Mouse (Mus musculus): ENCODE results near the gene Kif14.
"Not testable (repeated sequence)": the region's sequence is repeated elsewhere in the genome, so short reads cannot be mapped to it uniquely, and the experiment has no call there.

Kif14 gene

DNA sequence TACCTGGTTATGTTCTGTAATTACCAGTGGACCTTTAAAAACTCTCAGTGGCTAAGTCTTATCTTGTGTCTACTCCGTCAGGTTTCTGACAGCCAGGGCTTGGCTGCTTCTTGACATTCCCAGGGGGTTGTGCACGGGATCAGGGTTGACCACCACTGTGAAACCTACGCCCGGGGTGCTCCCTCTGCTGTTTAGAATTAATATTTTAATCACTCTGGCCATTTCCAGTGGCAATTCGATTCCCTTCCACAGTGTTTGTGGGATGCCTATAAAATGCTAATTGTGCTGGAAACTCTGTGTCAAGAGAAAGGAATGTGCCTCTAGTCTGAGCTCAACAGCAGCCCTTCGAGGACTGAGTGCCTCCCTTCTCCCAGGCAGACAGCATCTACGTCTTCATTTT is 89.7 kb downstream of the Kif14 start:
- DNase-seq (ENCODE audit: low spot score in 2 of 2): no peak

DNA sequence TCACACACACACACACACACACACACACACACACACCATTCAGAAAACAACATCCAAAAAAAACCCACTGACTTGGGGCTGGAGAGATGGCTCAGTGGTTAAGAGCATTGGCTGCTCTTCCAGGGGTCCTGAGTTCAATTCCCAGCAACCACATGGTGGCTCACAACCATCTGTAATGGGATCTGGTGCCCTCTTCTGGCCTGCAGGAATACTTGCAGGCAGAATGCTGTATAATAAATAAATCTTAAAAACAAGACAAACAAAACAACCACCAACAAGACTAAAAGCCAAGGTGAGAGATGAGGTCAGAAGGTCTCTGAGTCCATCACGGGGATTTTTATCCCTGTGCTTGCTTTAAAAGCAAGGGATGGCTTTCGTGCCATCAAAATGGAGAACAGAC is 90.5 kb downstream of the Kif14 start:
- DNase-seq (ENCODE audit: low spot score in 2 of 2): not testable (repeated sequence)

DNA sequence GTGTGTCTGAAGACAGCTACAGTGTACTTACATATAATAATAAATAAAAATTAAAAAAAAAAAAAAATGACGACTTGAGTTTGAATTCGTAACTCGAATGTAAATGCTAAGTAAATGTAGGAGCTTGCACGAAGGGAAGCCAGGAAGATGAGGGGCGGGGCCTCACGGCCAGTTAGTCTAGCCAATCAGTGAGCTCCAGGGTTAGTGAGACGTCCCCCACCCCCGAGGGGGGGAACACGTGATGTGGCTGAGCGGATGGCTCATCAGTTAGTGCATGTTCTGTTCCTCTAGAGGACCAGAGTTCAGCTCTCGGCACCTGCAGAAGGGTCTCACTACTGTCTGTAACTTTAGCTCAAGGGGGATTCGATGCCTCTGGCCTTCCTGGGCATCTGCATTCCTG is 91.3 kb downstream of the Kif14 start:
- DNase-seq (ENCODE audit: low spot score in 2 of 2): no peak

GRCm38 (mm10) chr1:136558762-136559161 is 92.6 kb downstream of the Kif14 start:
- DNase-seq (ENCODE audit: low spot score in 2 of 2): no peak

DNA sequence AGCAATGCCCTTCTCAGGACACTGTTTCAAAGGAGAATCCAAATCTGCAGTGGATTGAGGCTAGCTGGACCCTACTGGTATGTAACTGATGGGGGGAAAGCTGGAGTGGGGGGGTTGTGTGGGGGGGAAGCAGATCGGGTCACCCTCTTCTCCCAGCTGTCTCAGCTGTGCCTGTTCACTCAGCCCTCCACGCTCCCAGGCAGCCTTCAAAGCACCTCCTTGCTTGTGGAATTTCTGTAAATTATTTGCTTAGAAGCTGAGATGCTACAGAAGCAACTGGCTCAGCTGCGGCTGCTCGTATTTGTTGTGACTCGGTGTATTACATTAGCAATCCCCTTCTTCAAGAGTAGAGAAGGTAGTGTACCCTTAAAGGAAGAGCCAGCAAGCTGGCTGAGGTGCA is 93.1 kb downstream of the Kif14 start:
- DNase-seq (ENCODE audit: low spot score in 2 of 2): no peak

- no peak for DNase-seq (ENCODE audit: low spot score in 2 of 2)
Observed at GRCm38 (mm10) chr1:136559774-136560173, 93.6 kb downstream of the Kif14 start.

GRCm38 (mm10) chr1:136561823-136562222 is 95.7 kb downstream of the Kif14 start:
- no peak for DNase-seq (ENCODE audit: low spot score in 2 of 2)

GRCm38 (mm10) chr1:136563149-136563548 is 97.0 kb downstream of the Kif14 start:
- DNase-seq (ENCODE audit: low spot score in 2 of 2): no peak

- DNase-seq (ENCODE audit: low spot score in 2 of 2): no peak
Observed at GRCm38 (mm10) chr1:136564963-136565362, 98.8 kb downstream of the Kif14 start.

GRCm38 (mm10) chr1:136566386-136566785 is 100.2 kb downstream of the Kif14 start:
- DNase-seq (ENCODE audit: low spot score in 2 of 2): no peak

- DNase-seq (ENCODE audit: low spot score in 2 of 2): no peak
Observed at GRCm38 (mm10) chr1:136567641-136568040, 101.5 kb downstream of the Kif14 start.

- no peak for DNase-seq (ENCODE audit: low spot score in 2 of 2)
Observed at GRCm38 (mm10) chr1:136568738-136569194, 102.6 kb downstream of the Kif14 start.

GRCm38 (mm10) chr1:136569206-136569605 is 103.1 kb downstream of the Kif14 start:
- no peak for DNase-seq (ENCODE audit: low spot score in 2 of 2)

DNA sequence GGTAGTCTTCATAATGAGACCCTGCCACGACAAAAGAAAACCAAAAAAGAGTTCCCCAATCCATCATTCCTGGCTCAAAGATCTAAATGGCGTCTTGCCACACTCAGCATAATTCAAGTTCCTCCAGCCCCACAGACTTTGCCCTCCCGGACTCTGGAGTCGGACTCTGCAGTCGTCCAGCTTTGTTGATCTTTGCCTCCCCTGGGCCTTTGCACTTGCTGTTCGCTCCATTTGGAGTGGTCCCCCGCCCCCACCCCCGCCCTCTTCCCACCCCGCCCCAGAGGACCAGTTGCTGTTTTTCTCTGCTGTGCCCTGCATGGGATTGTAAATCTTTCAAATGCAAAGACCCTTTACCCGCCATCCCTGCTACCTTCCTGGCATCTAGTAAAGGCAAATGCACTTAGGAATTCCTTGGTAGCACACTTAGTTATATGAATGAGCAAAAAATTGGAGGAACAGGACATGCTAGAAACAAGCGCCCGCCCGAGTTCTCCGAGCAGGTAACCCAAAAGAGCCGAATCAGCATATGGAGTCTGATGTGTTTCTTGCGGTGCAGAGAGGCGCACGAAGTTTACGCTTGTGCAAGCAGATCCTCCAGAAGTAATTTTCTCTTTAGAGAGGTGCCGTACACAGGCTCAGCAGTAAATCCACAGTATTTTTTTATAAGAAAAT is 103.6 kb downstream of the Kif14 start:
- DNase-seq (ENCODE audit: low spot score in 2 of 2): no peak

GRCm38 (mm10) chr1:136570298-136570653 is 104.1 kb downstream of the Kif14 start:
- DNase-seq (ENCODE audit: low spot score in 2 of 2): no peak

DNA sequence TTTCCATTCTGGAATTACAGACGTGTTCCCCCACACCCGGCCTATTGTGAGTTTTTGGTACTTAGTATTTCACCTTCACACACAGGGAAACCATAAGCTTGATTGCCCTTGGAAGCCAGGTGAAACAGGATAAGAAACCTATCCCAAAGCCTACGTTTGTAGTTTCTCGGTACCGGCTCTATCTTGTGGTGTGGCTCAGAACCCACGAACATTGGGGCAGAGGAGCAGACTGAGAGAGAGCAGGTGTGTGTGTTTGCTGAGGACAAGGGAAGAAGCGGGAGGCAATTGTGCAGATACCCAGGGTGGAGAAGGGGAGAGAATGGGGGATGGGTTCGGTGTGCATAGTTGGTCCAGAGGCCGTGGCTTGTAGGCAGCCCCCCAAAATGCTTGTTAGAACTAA is 104.8 kb downstream of the Kif14 start:
- DNase-seq (ENCODE audit: low spot score in 2 of 2): no peak

GRCm38 (mm10) chr1:136571530-136571929 is 105.4 kb downstream of the Kif14 start:
- DNase-seq (ENCODE audit: low spot score in 2 of 2): no peak

GRCm38 (mm10) chr1:136577890-136578663 is 111.9 kb downstream of the Kif14 start:
- DNase-seq (ENCODE audit: low spot score in 2 of 2): no peak

DNA sequence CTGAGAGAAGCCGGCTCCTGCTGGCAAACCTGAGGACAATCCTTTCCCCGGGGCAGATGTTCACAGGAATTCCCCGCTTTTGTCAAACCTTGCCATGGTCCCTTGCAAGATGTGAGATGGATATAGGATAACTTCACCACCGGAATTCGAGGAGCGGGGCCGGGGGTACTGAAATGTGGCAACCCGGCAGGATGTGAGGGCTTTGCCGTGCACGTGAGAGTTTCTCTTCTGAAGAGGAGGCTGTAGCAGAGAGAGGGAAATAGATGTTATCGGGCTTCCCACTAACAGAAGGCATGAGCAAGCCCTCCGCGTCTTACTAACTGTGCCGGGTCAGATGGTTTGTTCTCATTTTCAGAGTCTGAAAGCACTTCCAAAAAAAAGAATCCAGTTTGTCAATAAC is 113.2 kb downstream of the Kif14 start:
- no peak for DNase-seq (ENCODE audit: low spot score in 2 of 2)

GRCm38 (mm10) chr1:136580266-136580665 is 114.1 kb downstream of the Kif14 start:
- DNase-seq (ENCODE audit: low spot score in 2 of 2): no peak
